Mouse (Mus musculus): ENCODE measurements around the gene Pink1.

DNA sequence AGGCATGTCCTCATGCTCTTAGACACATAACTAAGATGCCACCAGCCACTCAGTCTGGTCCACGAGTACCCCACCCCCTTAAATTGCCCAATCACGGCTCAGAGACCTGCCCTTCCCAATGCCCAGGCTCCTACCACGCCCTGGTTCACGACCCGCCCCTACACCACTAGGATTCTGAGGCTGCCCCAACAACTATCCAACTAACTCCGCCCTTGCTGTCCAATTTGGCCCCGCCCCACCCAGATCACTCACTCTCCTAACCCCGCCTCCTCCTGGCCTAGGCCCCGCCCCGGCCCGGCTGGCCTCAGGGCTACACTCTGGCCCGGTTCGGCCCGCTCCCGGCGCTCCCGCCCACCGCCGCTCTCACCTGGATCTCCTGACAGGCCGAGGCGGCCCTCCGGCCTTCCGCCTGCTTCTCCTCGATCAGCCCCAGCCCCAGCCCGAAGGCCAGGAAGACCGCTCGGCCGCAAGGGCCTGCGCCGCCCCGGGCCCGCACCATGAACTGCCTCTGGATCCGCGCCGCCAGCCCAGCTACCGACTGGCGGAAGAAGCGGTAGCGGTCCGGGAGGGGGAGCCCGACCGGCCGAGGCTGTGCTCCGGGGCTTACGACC, 536 bp downstream of the Pink1 start:
- TF ChIP-seq POLR2A (IDR thresholded peaks at IDR 0.05; ENCODE audit: borderline replicate concordance, extremely low read depth, low read depth, low read length) = peak; percentile 67; the same call in 1 of the 2 replicates
- TF ChIP-seq CTCF (IDR thresholded peaks at IDR 0.05; ENCODE audit: insufficient read depth, low read length) = no peak

All from lung, adult 2 months (tissue).